Mouse (Mus musculus) kidney, embryonic 16.5 days (tissue): ENCODE results near the gene Lpxn. TPM values are rescaled to one million over a fixed set of nuclear protein-coding genes. Genes with fewer than 3 reads are reported as not detected.

Source experiments
- ATAC-seq: fragments of 200-750 bp; cut with Nextera tagmentation; 2 replicates; pipeline ENCODE4 v1.8.0; 2017; ENCODE audit warnings: moderate TSS enrichment; ENCODE audit not compliant: low FRiP score, low TSS enrichment
- H3K27ac ChIP-seq: fragments of 300-500 bp; sonication (generic); 2 replicates; pipeline ENCODE4 v1.5.1; 2014; ENCODE audit warnings: low read length
- H3K27me3 ChIP-seq: fragments of 300-500 bp; sonication (generic); 2 replicates; pipeline ENCODE4 v1.6.1; 2014; ENCODE audit warnings: low read length, control low read depth, mixed read lengths; ENCODE audit not compliant: insufficient read depth
- H3K36me3 ChIP-seq: fragments of 300-500 bp; sonication (generic); 2 replicates; pipeline ENCODE4 v1.6.1; 2014; ENCODE audit warnings: low read length, control low read depth, mixed read lengths; ENCODE audit not compliant: insufficient read depth
- H3K4me1 ChIP-seq: fragments of 300-500 bp; sonication (generic); 2 replicates; pipeline ENCODE4 v1.6.1; 2014; ENCODE audit warnings: low read length, control low read depth, mixed read lengths; ENCODE audit not compliant: insufficient read depth
- H3K4me2 ChIP-seq: fragments of 300-500 bp; sonication (generic); replicated peaks from 2 replicates; pipeline ENCODE4 v1.6.1; 2014; ENCODE audit warnings: low read depth, low read length
- H3K4me3 ChIP-seq: fragments of 300-500 bp; sonication (generic); 2 replicates; pipeline ENCODE4 v1.5.1; 2014; ENCODE audit warnings: mild to moderate bottlenecking, low read length
- H3K9ac ChIP-seq: fragments of 300-500 bp; sonication (generic); replicated peaks from 2 replicates; pipeline ENCODE4 v1.6.1; 2014; ENCODE audit warnings: low read length
- H3K9me3 ChIP-seq: fragments of 300-500 bp; sonication (generic); 2 replicates; pipeline ENCODE4 v1.6.1; 2016; ENCODE audit warnings: low read length, control low read depth
- WGBS: fragments of 180-500 bp; shearing (Covaris S2); extraction: QIAGEN DNeasy Blood & Tissue Kit; methylation state at CpG from one replicate; pipeline ENCODE4 v1.1.7; 2014; 5-methylcytosine and 5-hydroxymethylcytosine counted together
- polyA plus RNA-seq: library from polyadenylated mRNA; unstranded; fragments of >200 nt; fragmentation: Nextera tagmentation; extraction: Ambion mirVana; gene quantifications from 2 replicates; pipeline ENCODE4 v1.2.1, GENCODE M21; 2015

The Lpxn gene
- polyA plus RNA-seq, 1 experiment from 2014 or later = 1.4 TPM

DNA sequence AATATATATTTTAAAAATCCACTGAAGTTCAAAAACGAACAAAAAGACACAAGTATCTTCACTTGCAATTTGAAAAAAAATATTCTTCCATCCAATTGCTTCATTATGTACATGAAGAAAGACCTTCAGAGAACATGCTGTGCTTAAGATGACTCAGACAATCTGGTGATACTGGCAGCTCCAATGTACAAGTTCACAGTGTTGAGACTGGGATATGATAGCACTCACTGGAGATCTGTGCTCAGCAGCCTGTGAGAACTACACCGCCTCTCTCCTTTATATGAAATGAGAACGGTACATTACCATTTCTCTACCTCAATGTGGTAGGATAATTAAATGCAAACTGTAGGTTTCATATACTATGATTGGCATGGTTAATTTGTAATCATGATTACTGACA lies 6.8 kb downstream of the Lpxn start:
- no peak for ATAC-seq
- Histone ChIP-seq H3K4me3 (no peak overlapping the region), H3K9ac (no peak overlapping the region), H3K27me3 (no peaks in the 10 kb centered on the region), H3K4me2 (no peak overlapping the region), H3K9me3 (no peaks in the 10 kb centered on the region), H3K36me3 (no peaks in the 10 kb centered on the region), H3K4me1 (no peaks in the 10 kb centered on the region), H3K27ac (no peak overlapping the region)
- WGBS = 72% methylated on average over 3 of the region's 3 CpGs

DNA sequence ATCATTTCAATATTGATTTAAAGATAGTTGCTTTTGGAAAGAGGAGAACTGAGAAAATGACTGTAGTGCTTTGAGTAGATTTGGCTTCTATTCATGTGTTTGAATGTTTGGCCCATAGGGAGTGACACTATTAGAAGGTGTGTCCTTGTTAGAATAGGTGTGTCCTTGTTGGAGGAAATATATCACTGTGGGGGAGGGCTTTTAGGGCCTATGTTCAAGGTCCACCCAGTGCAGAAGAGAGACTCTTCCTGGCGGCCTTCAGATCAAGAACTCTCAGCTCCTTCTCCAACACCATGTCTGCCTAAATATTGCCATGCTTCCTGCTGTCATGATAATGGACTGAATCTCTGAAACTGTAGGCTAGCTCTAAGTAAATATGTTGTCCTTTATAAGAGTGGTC lies 8.2 kb downstream of the Lpxn start:
- H3K9me3 ChIP-seq = no peaks in the 10 kb centered on the region
- 77% methylated on average over 1 of the region's 1 CpGs for WGBS
- ATAC-seq = no peak
- no peak overlapping the region for H3K4me2 ChIP-seq
- no peaks in the 10 kb centered on the region for H3K4me1 ChIP-seq
- H3K4me3 ChIP-seq = no peak overlapping the region
- no peaks in the 10 kb centered on the region for H3K36me3 ChIP-seq
- no peaks in the 10 kb centered on the region for H3K27me3 ChIP-seq
- no peak overlapping the region for H3K27ac ChIP-seq
- no peak overlapping the region for H3K9ac ChIP-seq

DNA sequence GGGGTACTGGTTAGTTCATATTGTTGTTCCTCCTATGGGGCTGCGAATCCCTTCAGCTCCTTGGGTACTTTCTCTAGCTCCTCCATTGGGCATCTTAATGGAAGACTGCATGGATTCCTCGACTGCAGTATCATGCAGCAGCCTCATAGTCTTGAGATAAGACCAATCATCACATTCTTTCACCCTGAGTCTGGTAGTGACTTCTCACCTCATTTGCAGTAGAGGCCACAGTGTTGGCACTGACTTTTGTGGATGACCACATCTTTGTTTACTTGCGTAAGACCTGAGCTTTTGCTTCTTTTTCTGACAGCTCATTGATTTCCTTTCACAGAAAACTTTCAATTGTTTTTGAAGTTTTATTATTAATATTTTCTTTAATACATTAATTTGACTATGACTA lies 9.7 kb downstream of the Lpxn start:
- Histone ChIP-seq H3K4me1 (no peaks in the 10 kb centered on the region), H3K27ac (no peak overlapping the region), H3K4me2 (no peak overlapping the region), H3K9me3 (no peaks in the 10 kb centered on the region), H3K9ac (no peak overlapping the region), H3K4me3 (no peak overlapping the region), H3K36me3 (no peaks in the 10 kb centered on the region), H3K27me3 (no peaks in the 10 kb centered on the region)
- no peak for ATAC-seq
- 87% methylated on average over 3 of the region's 3 CpGs for WGBS

DNA sequence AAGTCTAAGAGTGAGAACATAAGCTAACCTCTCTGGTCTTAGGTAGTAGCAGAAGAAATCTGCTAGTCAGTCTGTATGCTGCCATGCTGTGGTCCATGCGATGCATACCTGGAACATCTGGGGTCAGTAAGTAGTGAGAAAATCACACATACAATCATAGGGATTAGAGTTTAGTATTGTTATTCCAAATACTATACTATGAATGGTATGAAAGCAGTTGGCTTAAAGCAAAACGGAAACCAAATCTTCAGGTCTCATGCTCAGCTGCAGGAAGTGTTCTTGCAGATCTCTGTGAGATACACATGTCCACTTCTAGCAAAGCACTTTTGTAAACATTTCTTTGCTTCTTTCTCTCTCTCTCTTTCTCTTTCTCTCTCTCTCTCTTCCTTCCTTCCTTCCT lies 10.2 kb downstream of the Lpxn start:
- H3K36me3 ChIP-seq = no peaks in the 10 kb centered on the region
- 71% methylated on average over 2 of the region's 2 CpGs for WGBS
- H3K4me2 ChIP-seq = no peak overlapping the region
- H3K4me3 ChIP-seq = no peak overlapping the region
- H3K27ac ChIP-seq = no peak overlapping the region
- H3K9me3 ChIP-seq = no peaks in the 10 kb centered on the region
- H3K9ac ChIP-seq = no peak overlapping the region
- no peaks in the 10 kb centered on the region for H3K4me1 ChIP-seq
- no peak for ATAC-seq
- no peaks in the 10 kb centered on the region for H3K27me3 ChIP-seq

DNA sequence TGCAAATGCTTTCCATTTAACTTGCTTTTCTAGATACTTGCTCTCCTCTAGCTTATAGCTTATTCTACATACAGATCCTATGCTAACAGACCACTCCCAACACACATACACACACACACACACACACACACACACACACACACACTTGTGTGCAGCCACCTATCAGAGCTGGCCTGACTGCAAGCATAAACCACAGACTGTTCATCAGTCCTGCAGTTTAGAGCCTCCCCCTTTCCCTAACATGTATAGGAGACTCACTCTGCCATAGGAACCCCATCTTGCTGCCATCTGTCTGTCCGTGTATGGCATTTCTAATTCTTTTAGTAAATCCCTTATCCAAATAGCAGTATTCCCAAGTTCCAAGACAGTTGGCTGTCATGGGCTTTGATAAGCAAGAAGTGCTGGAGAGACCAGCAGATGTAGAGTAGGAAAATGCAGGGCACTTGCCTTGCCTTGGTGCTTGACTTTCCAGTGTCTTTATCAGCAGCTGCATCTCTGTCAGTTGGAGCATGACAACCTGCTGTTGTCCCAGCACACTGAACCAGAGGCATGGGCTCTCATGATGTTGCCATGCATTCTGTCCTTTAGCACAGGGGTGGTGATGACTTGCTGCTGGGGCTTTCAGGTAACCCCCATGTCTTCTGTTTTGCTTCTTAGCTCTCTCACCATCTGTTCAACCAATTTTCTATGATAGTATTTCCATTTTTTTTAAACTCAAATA lies 16.8 kb downstream of the Lpxn start:
- H3K27ac ChIP-seq = no peak overlapping the region
- no peaks in the 10 kb centered on the region for H3K9me3 ChIP-seq
- H3K27me3 ChIP-seq = no peaks in the 10 kb centered on the region
- no peak overlapping the region for H3K4me2 ChIP-seq
- H3K4me3 ChIP-seq = no peak overlapping the region
- no peak overlapping the region for H3K9ac ChIP-seq
- 65% methylated on average over 1 of the region's 1 CpGs for WGBS
- H3K36me3 ChIP-seq = no peaks in the 10 kb centered on the region
- H3K4me1 ChIP-seq = no peaks in the 10 kb centered on the region
- ATAC-seq = no peak

DNA sequence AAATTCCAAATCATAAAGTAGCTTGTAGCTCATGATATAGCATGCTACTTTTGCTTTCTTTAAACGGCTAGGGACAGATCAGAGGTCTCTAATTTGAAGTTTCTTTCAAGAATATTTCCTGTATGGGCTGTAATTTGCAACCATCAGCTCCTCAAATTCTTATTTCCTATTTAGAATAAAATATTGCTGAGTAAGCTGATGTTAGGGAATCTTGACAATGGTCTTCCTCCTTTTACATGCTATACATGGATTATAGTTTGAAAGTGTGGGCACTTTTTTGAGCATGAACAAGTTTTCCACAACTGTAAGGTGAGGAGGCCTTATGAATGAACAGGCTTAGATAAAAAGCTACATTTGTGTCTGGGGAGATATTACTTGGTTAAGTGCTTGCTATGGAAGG lies 17.9 kb downstream of the Lpxn start:
- Histone ChIP-seq H3K4me3 (no peak overlapping the region), H3K9me3 (no peaks in the 10 kb centered on the region), H3K9ac (no peak overlapping the region), H3K27ac (no peak overlapping the region), H3K4me2 (no peak overlapping the region), H3K36me3 (no peaks in the 10 kb centered on the region), H3K27me3 (no peaks in the 10 kb centered on the region), H3K4me1 (no peaks in the 10 kb centered on the region)
- ATAC-seq = no peak
- WGBS = 78% methylated on average over 1 of the region's 1 CpGs

DNA sequence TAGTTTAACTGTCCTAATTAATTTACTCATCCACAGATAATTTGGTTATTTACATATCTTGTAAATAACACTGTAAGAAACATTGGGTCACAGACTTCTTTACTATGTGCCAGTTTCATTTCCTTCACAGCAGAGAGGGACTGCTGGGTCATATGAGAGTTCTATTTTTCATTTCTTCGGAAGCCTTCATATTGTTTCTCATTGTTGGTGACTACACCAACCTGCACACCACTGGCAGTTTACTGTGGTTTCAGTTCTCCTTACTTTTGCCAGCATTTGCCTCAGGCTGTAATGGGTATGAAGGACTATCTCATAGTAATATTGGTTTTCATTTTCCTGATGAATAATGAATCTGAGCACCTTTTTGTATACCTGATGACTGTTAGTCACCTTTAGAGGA lies 22.5 kb downstream of the Lpxn start:
- WGBS = 78% methylated on average over 1 of the region's 1 CpGs
- no peaks in the 10 kb centered on the region for H3K9me3 ChIP-seq
- H3K27me3 ChIP-seq = no peaks in the 10 kb centered on the region
- H3K27ac ChIP-seq = no peak overlapping the region
- ATAC-seq = no peak
- no peaks in the 10 kb centered on the region for H3K4me1 ChIP-seq
- no peak overlapping the region for H3K4me3 ChIP-seq
- no peaks in the 10 kb centered on the region for H3K36me3 ChIP-seq
- H3K4me2 ChIP-seq = no peak overlapping the region
- no peak overlapping the region for H3K9ac ChIP-seq

DNA sequence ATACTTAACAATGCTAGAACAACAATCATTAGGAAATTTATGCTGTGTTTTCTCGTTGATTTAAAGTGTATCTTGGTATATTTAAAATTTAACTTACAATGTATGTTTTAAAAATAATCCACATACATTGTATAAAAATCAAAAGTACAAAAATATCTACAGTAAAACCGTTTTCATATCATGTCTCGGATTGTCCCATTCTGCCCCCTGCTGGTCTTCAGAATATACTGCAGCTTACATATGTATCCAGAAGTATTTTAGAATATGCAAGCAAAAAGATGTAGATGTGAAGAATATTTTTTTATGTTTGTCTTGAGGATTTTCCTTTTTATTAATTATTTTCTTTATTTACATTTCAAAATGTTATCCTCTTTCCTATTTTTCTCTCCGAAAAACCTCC lies 24.4 kb downstream of the Lpxn start:
- Histone ChIP-seq H3K27ac (no peak overlapping the region), H3K27me3 (no peaks in the 10 kb centered on the region), H3K4me3 (no peak overlapping the region), H3K9me3 (no peaks in the 10 kb centered on the region), H3K4me2 (no peak overlapping the region), H3K9ac (no peak overlapping the region), H3K4me1 (no peaks in the 10 kb centered on the region), H3K36me3 (no peaks in the 10 kb centered on the region)
- no peak for ATAC-seq
- WGBS = 31% methylated on average over 4 of the region's 4 CpGs

DNA sequence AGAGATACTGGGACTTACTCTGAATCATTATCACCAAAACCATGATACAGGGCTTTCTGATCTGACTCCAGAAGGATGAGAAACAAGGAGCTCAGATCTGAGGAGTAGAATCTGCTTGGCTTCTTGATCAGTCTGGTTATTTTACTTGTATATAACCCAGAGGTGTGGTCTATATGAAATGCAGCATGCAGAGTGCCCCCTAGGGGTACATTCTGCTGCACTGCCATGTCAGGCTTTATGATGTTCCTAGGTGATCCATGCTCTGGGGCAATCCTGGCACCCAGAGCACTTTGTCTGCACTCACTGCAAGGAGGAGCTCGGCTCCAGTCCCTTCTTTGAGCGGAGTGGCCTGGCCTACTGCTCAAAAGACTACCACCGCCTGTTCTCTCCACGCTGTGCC lies 28.6 kb downstream of the Lpxn start:
- no peak overlapping the region for H3K4me2 ChIP-seq
- no peaks in the 10 kb centered on the region for H3K9me3 ChIP-seq
- H3K27ac ChIP-seq = no peak overlapping the region
- 74% methylated on average over 4 of the region's 4 CpGs for WGBS
- H3K36me3 ChIP-seq = no peaks in the 10 kb centered on the region
- H3K4me1 ChIP-seq = no peaks in the 10 kb centered on the region
- ATAC-seq = no peak
- no peak overlapping the region for H3K4me3 ChIP-seq
- no peak overlapping the region for H3K9ac ChIP-seq
- H3K27me3 ChIP-seq = no peaks in the 10 kb centered on the region

DNA sequence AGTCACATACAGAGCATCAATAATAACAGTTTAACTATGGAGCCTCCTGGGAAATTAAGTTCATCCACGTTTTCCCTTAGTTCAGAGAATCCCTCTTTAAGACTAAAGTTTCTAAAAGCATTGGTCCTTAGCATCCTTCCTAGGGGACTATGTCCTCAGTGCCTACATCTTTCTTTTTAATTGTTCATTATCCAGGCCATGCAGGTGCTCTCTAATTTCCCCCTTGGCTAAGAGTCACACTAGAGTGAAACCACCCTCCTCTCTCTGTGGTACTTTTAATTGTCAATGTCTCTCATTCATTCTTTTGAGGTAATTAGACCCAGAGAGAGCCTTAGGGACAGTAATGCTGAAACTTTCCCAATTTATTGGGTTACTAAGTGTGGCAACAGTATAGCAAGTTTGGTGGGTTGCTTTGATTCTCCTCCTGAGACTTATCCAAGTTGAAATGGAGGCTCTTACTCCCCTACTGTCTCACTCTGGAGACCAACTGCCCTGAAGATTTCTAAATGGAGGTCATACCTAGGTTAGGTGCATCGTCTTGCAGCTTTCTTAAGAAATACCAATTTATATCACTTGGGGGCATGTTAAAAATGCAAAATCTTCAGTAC lies 34.9 kb downstream of the Lpxn start:
- Histone ChIP-seq H3K4me3 (no peak overlapping the region), H3K9ac (no peak overlapping the region), H3K27me3 (no peaks in the 10 kb centered on the region), H3K36me3 (no peaks in the 10 kb centered on the region), H3K4me2 (no peak overlapping the region), H3K4me1 (no peaks in the 10 kb centered on the region), H3K9me3 (no peaks in the 10 kb centered on the region), H3K27ac (no peak overlapping the region)
- 68% methylated on average over 2 of the region's 2 CpGs for WGBS
- no peak for ATAC-seq
